In the genomic region with DNA sequence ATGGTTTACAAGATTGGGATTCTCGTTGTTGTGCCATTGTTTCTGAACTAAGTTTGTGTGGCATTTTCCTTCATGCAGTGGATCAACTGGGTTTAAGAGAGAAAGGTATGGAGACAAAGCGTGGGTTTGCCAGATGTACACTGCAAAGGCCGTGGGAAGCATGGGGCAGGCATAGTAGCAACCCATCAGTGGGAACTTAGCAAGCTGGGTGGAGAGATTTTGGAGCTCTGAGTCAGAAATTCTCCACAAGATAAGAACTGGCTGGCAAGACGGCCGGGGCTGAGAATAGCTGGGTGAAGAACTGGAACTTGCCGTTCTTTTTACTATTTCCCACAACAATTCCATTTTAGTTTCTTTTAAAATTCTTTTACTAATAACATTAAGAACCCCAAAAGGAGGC, we compare ENCODE assay signal across 17 mouse cellular contexts.
"Had no signal": no experiment of that assay in that cellular context is flagged by ENCODE, and none has a peak within 500 bp of the region (broad histone marks: within the 10 kb centered on the region; RNA-seq: fewer than 3 reads in every experiment).

No protein-coding gene starts in this region.

- H3K27ac ChIP-seq: lung, embryonic 15.5 days; macrophage; midbrain, embryonic 13.5 days; neural tube, embryonic 12.5 days; stomach, embryonic 15.5 days; stomach, postnatal 0 days had no signal

- H3K9me3 ChIP-seq: lung, embryonic 15.5 days; megakaryocyte, embryonic 14.5 days; midbrain, embryonic 13.5 days; neural tube, embryonic 12.5 days; stomach, embryonic 15.5 days had no signal

- H3K36me3 ChIP-seq: lung, embryonic 15.5 days; midbrain, embryonic 13.5 days; neural tube, embryonic 12.5 days; stomach, embryonic 15.5 days had no signal

- H3K4me3 ChIP-seq: lung, embryonic 15.5 days; megakaryocyte, embryonic 14.5 days; midbrain, embryonic 13.5 days; neural tube, embryonic 12.5 days; stomach, embryonic 15.5 days had no signal

- H3K9ac ChIP-seq: liver, postnatal 0 days; lung, embryonic 15.5 days; midbrain, embryonic 13.5 days; neural tube, embryonic 12.5 days; stomach, embryonic 15.5 days had no signal

- H3K4me1 ChIP-seq: lung, embryonic 15.5 days; megakaryocyte, embryonic 14.5 days; midbrain, embryonic 13.5 days; neural tube, embryonic 12.5 days; stomach, embryonic 15.5 days had no signal

- H3K27me3 ChIP-seq: lung, embryonic 15.5 days; midbrain, embryonic 13.5 days; neural tube, embryonic 12.5 days; stomach, embryonic 15.5 days had no signal

- ATAC-seq: liver, postnatal 0 days; lung, postnatal 0 days; midbrain, embryonic 13.5 days; midbrain, embryonic 16.5 days had no signal

- DNase-seq: liver, postnatal 0 days; lung, adult 2 months; lung, postnatal 14 days; lung, postnatal 36 days; thymus, adult 2 months; thymus, postnatal 25 days; thymus, postnatal 4 days had no signal

- H3K4me2 ChIP-seq: lung, embryonic 15.5 days; midbrain, embryonic 11.5 days; midbrain, embryonic 13.5 days; neural tube, embryonic 12.5 days; stomach, embryonic 15.5 days had no signal
